Mouse (Mus musculus) G1E (cell line): ENCODE measurements at regions not wholly inside any gene's neighbourhood (a gene's known extent, or its start where the extent isn't known, plus 50 kb on each side); places are given as distances from the start of the nearest gene placed in this dataset.

ENCODE experiments used
- CTCF ChIP-seq: IDR thresholded peaks from 2 replicates; pipeline ENCODE4 v1.5.1; 2012; ENCODE audit warnings: low read depth, low read length, inconsistent platforms, mixed read lengths
- GATA1 ChIP-seq: IDR thresholded peaks from 2 replicates; pipeline ENCODE4 v1.6.1; 2012; ENCODE audit warnings: borderline replicate concordance, low read length, inconsistent platforms, mixed read lengths
- GATA2 ChIP-seq: IDR thresholded peaks from 2 replicates; pipeline ENCODE4 v1.6.1; 2012; ENCODE audit warnings: low read depth, low read length, inconsistent platforms, borderline replicate concordance
- POLR2AphosphoS5 ChIP-seq: IDR thresholded peaks from 2 replicates; pipeline ENCODE4 v1.6.1; 2012; ENCODE audit warnings: low read depth, low read length, inconsistent platforms; ENCODE audit not compliant: insufficient replicate concordance
- TAL1 ChIP-seq: conservative IDR thresholded peaks from 2 replicates; pipeline ENCODE4 v1.6.1; 2012; ENCODE audit warnings: low read depth, low read length, inconsistent platforms, mixed read lengths

- TF ChIP-seq CTCF (no peak), GATA1 (no peak), TAL1 (no peak), POLR2AphosphoS5 (no peak), GATA2 (no peak)
Observed at GRCm38 (mm10) chr7:138051696-138052095, 345.8 kb downstream of the Tcerg1l start.
